Mouse (Mus musculus): ENCODE results near the gene Tsc22d1. TPM values are rescaled to one million over a fixed set of nuclear protein-coding genes. Genes with fewer than 3 reads are reported as not detected.

Tsc22d1 gene
- total and polyA plus RNA-seq, 3 experiments: 0.25 to 1.3 (median 0.69) TPM

DNA sequence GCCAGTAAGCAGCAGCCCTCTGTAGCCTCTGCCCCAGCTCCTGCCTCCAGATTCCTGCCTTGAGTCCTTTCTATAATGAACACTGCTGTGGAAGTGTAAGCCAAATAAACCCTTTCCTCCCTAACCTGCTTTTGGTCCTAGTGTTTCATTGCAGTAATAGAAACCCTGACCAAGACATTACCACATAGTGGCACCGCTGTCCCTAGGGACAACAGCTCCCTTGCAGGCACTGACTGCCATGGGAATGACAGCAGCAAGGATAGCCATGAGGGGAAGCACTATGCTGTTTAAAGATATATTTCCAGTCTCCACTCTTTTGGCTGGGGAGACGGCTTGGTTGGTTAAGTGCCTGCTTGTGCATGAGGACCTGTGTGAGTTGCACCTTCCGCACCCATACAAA, 35.4 kb upstream of the Tsc22d1 start:
- Histone ChIP-seq H3K79me2 (replicated peaks; ENCODE audit: control insufficient read depth, extremely low read depth, insufficient read depth, poor library complexity, severe bottlenecking) (no peaks in the 10 kb centered on the region), H3K9me3 (replicated peaks; ENCODE audit: low read length) (no peaks in the 10 kb centered on the region), H3K27me3 (replicated peaks) (no peaks in the 10 kb centered on the region), H3K4me3 (replicated peaks in 1 of 3; ENCODE audit: low read depth in 2 of 3, low read length in 2 of 3, poor library complexity in 1 of 3) (no peak overlapping the region), H3K4me2 (ENCODE audit: insufficient read depth, low read depth, poor library complexity, severe bottlenecking) (no peak overlapping the region), H3K4me1 (ENCODE audit: control insufficient read depth in 1 of 2, insufficient read depth in 2 of 2) (no peaks in the 10 kb centered on the region), H3K36me3 (replicated peaks in 1 of 2; ENCODE audit: control insufficient read depth in 1 of 2, insufficient read depth in 1 of 2, low read length in 1 of 2) (no peaks in the 10 kb centered on the region), H3K9ac (ENCODE audit: insufficient read depth, low read depth) (no peak overlapping the region), H3K27ac (ENCODE audit: insufficient read depth, low read depth) (no peak overlapping the region)
- dilution Hi-C loops (cut with MboI; ENCODE audit: extremely low pct_ligation_motif_present, extremely low pct_unique_long_range_greater_than_20kb, low sequenced_read_pairs) (no loop called here), in situ Hi-C loops (cut with MboI; ENCODE audit: low pct_ligation_motif_present, low pct_unique_long_range_greater_than_20kb, low sequenced_read_pairs) (no loop called here)
- TF ChIP-seq SIN3A (IDR thresholded peaks at IDR 0.05; ENCODE audit: low read length) (no peak), MEF2A (IDR thresholded peaks at IDR 0.05; ENCODE audit: borderline replicate concordance, low read depth, low read length) (no peak), MXI1 (IDR thresholded peaks at IDR 0.05; ENCODE audit: low read depth, low read length) (no peak), BHLHE40 (IDR thresholded peaks at IDR 0.05; ENCODE audit: low read depth, low read length) (no peak), HCFC1 (IDR thresholded peaks at IDR 0.05; ENCODE audit: low read depth, low read length) (no peak), NRF1 (IDR thresholded peaks at IDR 0.05; ENCODE audit: low read depth, low read length) (no peak), POLR2A (IDR thresholded peaks at IDR 0.05; ENCODE audit: low read depth, low read length) (no peak), USF2 (conservative IDR thresholded peaks at IDR 0.05; ENCODE audit: low read depth, low read length) (no peak), ZC3H11A (IDR thresholded peaks at IDR 0.05; ENCODE audit: low read depth, low read length) (no peak), JUN (IDR thresholded peaks at IDR 0.05; ENCODE audit: insufficient read depth, low read depth, low read length) (no peak)
- no peak for DNase-seq (ENCODE audit: extremely low read depth)

DNA sequence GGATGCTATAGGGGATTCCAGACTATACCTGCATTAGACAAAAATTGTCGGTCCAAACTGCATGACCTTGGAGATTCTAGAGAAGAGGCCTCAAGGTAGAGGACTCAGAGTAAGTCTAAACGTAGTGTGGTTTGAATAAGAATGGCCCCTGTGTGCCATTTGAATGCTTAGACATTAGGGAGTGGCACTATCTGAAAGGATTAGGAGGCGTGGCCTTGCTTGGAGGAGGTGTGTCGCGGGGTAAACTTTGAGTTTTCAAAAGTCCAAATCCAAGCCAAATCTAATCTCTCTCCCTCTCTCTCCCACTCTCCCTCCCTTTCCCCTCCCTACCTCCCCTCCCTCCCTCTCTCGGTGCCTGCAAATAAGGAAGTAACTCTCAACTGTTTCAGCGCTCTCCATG, 26.7 kb upstream of the Tsc22d1 start:
- dilution Hi-C loops (cut with MboI; ENCODE audit: extremely low pct_ligation_motif_present, extremely low pct_unique_long_range_greater_than_20kb, low sequenced_read_pairs): no loop called here
- TF ChIP-seq CHD1 (IDR thresholded peaks at IDR 0.05; ENCODE audit: low read depth, low read length) (no peak), EP300 (IDR thresholded peaks at IDR 0.05; ENCODE audit: low read length) (no peak), JUN (IDR thresholded peaks at IDR 0.05; ENCODE audit: insufficient read depth, low read depth, low read length) (no peak), POLR2A (IDR thresholded peaks at IDR 0.05; ENCODE audit: low read depth, low read length) (no peak), ELF1 (IDR thresholded peaks at IDR 0.05; ENCODE audit: low read depth, low read length) (no peak), ZKSCAN1 (IDR thresholded peaks at IDR 0.05; ENCODE audit: borderline replicate concordance, low read depth, low read length) (no peak), MYC (IDR thresholded peaks at IDR 0.05; ENCODE audit: low read depth, low read length) (no peak), MAFK (IDR thresholded peaks at IDR 0.05; ENCODE audit: insufficient replicate concordance, low read length) (no peak)
- DNase-seq (ENCODE audit: extremely low read depth): no peak

More for the DNA sequence above, 26.7 kb upstream of the Tsc22d1 start:
- Histone ChIP-seq H3K79me2 (replicated peaks; ENCODE audit: control insufficient read depth, extremely low read depth, insufficient read depth, poor library complexity, severe bottlenecking) (no peaks in the 10 kb centered on the region), H3K27me3 (replicated peaks) (no peaks in the 10 kb centered on the region), H3K4me1 (ENCODE audit: control insufficient read depth in 1 of 2, insufficient read depth in 2 of 2) (no peaks in the 10 kb centered on the region), H3K27ac (ENCODE audit: insufficient read depth, low read depth) (no peak overlapping the region), H3K36me3 (replicated peaks in 1 of 2; ENCODE audit: control insufficient read depth in 1 of 2, insufficient read depth in 1 of 2, low read length in 1 of 2) (no peaks in the 10 kb centered on the region), H3K4me3 (replicated peaks in 1 of 3; ENCODE audit: low read depth in 2 of 3, low read length in 2 of 3, poor library complexity in 1 of 3) (no peak overlapping the region), H3K4me2 (ENCODE audit: insufficient read depth, low read depth, poor library complexity, severe bottlenecking) (no peak overlapping the region), H3K9me3 (replicated peaks; ENCODE audit: low read length) (peaks cover 7% of the 10 kb centered on the region), H3K9ac (ENCODE audit: insufficient read depth, low read depth) (no peak overlapping the region)
- in situ Hi-C loops (cut with MboI; ENCODE audit: low pct_ligation_motif_present, low pct_unique_long_range_greater_than_20kb, low sequenced_read_pairs): no loop called here
